Comparison of ENCODE assay signal across 23 mouse cellular contexts in genomic region chr16:16311319-16311718, GRCm38 (mm10). TPM values are rescaled to one million over a fixed set of nuclear protein-coding genes. Genes with fewer than 3 reads are reported as not detected.
DNase-seq lines count a peak whose midpoint lies in the region; ATAC-seq and TF ChIP-seq lines count a peak whose summit lies in the region.
"Had no signal": no experiment of that assay in that cellular context is flagged by ENCODE, and none has a peak within 500 bp of the region (broad histone marks: within the 10 kb centered on the region; RNA-seq: fewer than 3 reads in every experiment).

No protein-coding gene starts in this region.

- no peak for TF ChIP-seq CTCF in intestine, postnatal 0 days (IDR thresholded peaks at IDR 0.05; ENCODE audit: low read depth)

- H3K4me1 ChIP-seq in forebrain, embryonic 14.5 days (ENCODE audit: control insufficient read depth, insufficient read depth, low read length): no peaks in the 10 kb centered on the region
- no peaks in the 10 kb centered on the region for H3K4me1 ChIP-seq in forebrain, embryonic 16.5 days (replicated peaks; ENCODE audit: control insufficient read depth, insufficient read depth, low read length)
- no peaks in the 10 kb centered on the region for H3K4me1 ChIP-seq in intestine, embryonic 14.5 days (replicated peaks; ENCODE audit: control insufficient read depth, insufficient read depth, low read length)
- no peaks in the 10 kb centered on the region for H3K4me1 ChIP-seq in intestine, postnatal 0 days (replicated peaks; ENCODE audit: control insufficient read depth, insufficient read depth, low read length)
- H3K4me1 ChIP-seq in midbrain, embryonic 13.5 days (replicated peaks): no peaks in the 10 kb centered on the region
- H3K4me1 ChIP-seq in midbrain, embryonic 10.5 days: no peaks in the 10 kb centered on the region
- no peaks in the 10 kb centered on the region for H3K4me1 ChIP-seq in neural tube, embryonic 13.5 days (replicated peaks)
- H3K4me1 ChIP-seq in neural tube, embryonic 15.5 days: no peaks in the 10 kb centered on the region
- H3K4me1 ChIP-seq: embryonic facial prominence, embryonic 15.5 days; forebrain, embryonic 10.5 days; heart, embryonic 12.5 days; hindbrain, embryonic 10.5 days had no signal

- 0 out of 2 replicates have a peak, but pooled peaks have one; percentile 23 for ATAC-seq in forebrain, embryonic 14.5 days
- ATAC-seq in forebrain, embryonic 16.5 days: no peak; the same call in 1 of the 2 replicates
- ATAC-seq in intestine, embryonic 14.5 days (replicated peaks; ENCODE audit: low FRiP score, low TSS enrichment, low read depth): 0 out of 2 replicates have a peak, but pooled peaks have one; percentile 36
- ATAC-seq in intestine, postnatal 0 days: no peak
- ATAC-seq in midbrain, embryonic 13.5 days: peak; percentile 60; the same call in 1 of the 2 replicates
- peak; percentile 36; the same call in 1 of the 2 replicates for ATAC-seq in neural tube, embryonic 13.5 days (ENCODE audit: low read depth)
- ATAC-seq in neural tube, embryonic 15.5 days (ENCODE audit: low FRiP score): no peak
- ATAC-seq: CD4-positive, CD25-positive, alpha-beta regulatory T cell, adult 4 months had no signal

- H3K27me3 ChIP-seq in forebrain, embryonic 14.5 days (replicated peaks; ENCODE audit: control insufficient read depth, insufficient read depth, low read length): no peaks in the 10 kb centered on the region
- no peaks in the 10 kb centered on the region for H3K27me3 ChIP-seq in forebrain, embryonic 16.5 days (replicated peaks; ENCODE audit: control insufficient read depth, insufficient read depth, low read length)
- no peaks in the 10 kb centered on the region for H3K27me3 ChIP-seq in intestine, embryonic 14.5 days (replicated peaks; ENCODE audit: control insufficient read depth, insufficient read depth, low read length)
- H3K27me3 ChIP-seq in intestine, postnatal 0 days (replicated peaks; ENCODE audit: control insufficient read depth, insufficient read depth, low read length): no peaks in the 10 kb centered on the region
- no peaks in the 10 kb centered on the region for H3K27me3 ChIP-seq in midbrain, embryonic 13.5 days
- H3K27me3 ChIP-seq in midbrain, embryonic 10.5 days (ENCODE audit: low read depth, poor library complexity, severe bottlenecking): no peaks in the 10 kb centered on the region
- no peaks in the 10 kb centered on the region for H3K27me3 ChIP-seq in neural tube, embryonic 13.5 days
- H3K27me3 ChIP-seq in neural tube, embryonic 15.5 days (replicated peaks): no peaks in the 10 kb centered on the region
- H3K27me3 ChIP-seq: embryonic facial prominence, embryonic 15.5 days; heart, embryonic 12.5 days had no signal

- WGBS in forebrain, embryonic 14.5 days: 89% methylated on average over 5 of the region's 5 CpGs
- 84% methylated on average over 5 of the region's 5 CpGs for WGBS in forebrain, embryonic 16.5 days
- 80% methylated on average over 5 of the region's 5 CpGs for WGBS in intestine, embryonic 14.5 days
- WGBS in intestine, postnatal 0 days: 89% methylated on average over 5 of the region's 5 CpGs
- WGBS in midbrain, embryonic 13.5 days: 80% methylated on average over 5 of the region's 5 CpGs
- WGBS in midbrain, embryonic 10.5 days: 88% methylated on average over 5 of the region's 5 CpGs
- 89% methylated on average over 5 of the region's 5 CpGs for WGBS in neural tube, embryonic 13.5 days
- WGBS in neural tube, embryonic 15.5 days: 85% methylated on average over 5 of the region's 5 CpGs

- no peaks in the 10 kb centered on the region for H3K9me3 ChIP-seq in forebrain, embryonic 14.5 days (replicated peaks; ENCODE audit: control insufficient read depth, low read length)
- H3K9me3 ChIP-seq in forebrain, embryonic 16.5 days (ENCODE audit: control insufficient read depth, low read length): no peaks in the 10 kb centered on the region
- H3K9me3 ChIP-seq in intestine, embryonic 14.5 days (ENCODE audit: control insufficient read depth, low read length): no peaks in the 10 kb centered on the region
- H3K9me3 ChIP-seq in intestine, postnatal 0 days (ENCODE audit: control insufficient read depth): no peaks in the 10 kb centered on the region
- no peaks in the 10 kb centered on the region for H3K9me3 ChIP-seq in midbrain, embryonic 13.5 days
- H3K9me3 ChIP-seq in midbrain, embryonic 10.5 days (replicated peaks): no peaks in the 10 kb centered on the region
- no peaks in the 10 kb centered on the region for H3K9me3 ChIP-seq in neural tube, embryonic 13.5 days
- no peaks in the 10 kb centered on the region for H3K9me3 ChIP-seq in neural tube, embryonic 15.5 days (replicated peaks)
- H3K9me3 ChIP-seq: embryonic facial prominence, embryonic 15.5 days; forebrain, embryonic 10.5 days; G1E; heart, embryonic 12.5 days; hindbrain, embryonic 10.5 days had no signal

- peaks cover 62% of the 10 kb centered on the region for H3K36me3 ChIP-seq in forebrain, embryonic 14.5 days (ENCODE audit: control insufficient read depth, insufficient read depth, low read length)
- peaks cover 20% of the 10 kb centered on the region for H3K36me3 ChIP-seq in forebrain, embryonic 16.5 days (ENCODE audit: control insufficient read depth, insufficient read depth)
- peaks cover 80% of the 10 kb centered on the region for H3K36me3 ChIP-seq in intestine, embryonic 14.5 days (ENCODE audit: control insufficient read depth, insufficient read depth, low read length)
- peaks cover 42% of the 10 kb centered on the region for H3K36me3 ChIP-seq in intestine, postnatal 0 days (ENCODE audit: control insufficient read depth, insufficient read depth)
- H3K36me3 ChIP-seq in midbrain, embryonic 13.5 days: peaks cover 57% of the 10 kb centered on the region
- peaks cover 92% of the 10 kb centered on the region for H3K36me3 ChIP-seq in midbrain, embryonic 10.5 days
- H3K36me3 ChIP-seq in neural tube, embryonic 13.5 days: peaks cover 69% of the 10 kb centered on the region
- H3K36me3 ChIP-seq in neural tube, embryonic 15.5 days: peaks cover 53% of the 10 kb centered on the region

- no peak overlapping the region for H3K9ac ChIP-seq in forebrain, embryonic 14.5 days (ENCODE audit: low read length)
- no peak overlapping the region for H3K9ac ChIP-seq in forebrain, embryonic 16.5 days (replicated peaks; ENCODE audit: low read depth, low read length)
- H3K9ac ChIP-seq in intestine, embryonic 14.5 days (ENCODE audit: low read length): no peak overlapping the region
- no peak overlapping the region for H3K9ac ChIP-seq in intestine, postnatal 0 days (ENCODE audit: low read depth, low read length)
- no peak overlapping the region for H3K9ac ChIP-seq in midbrain, embryonic 13.5 days (replicated peaks)
- H3K9ac ChIP-seq in neural tube, embryonic 13.5 days: no peak overlapping the region
- H3K9ac ChIP-seq in neural tube, embryonic 15.5 days (replicated peaks): no peak overlapping the region
- H3K9ac ChIP-seq: embryonic facial prominence, embryonic 15.5 days; heart, embryonic 12.5 days had no signal

- H3K4me3 ChIP-seq in forebrain, embryonic 14.5 days (ENCODE audit: low read depth, low read length): no peak overlapping the region
- H3K4me3 ChIP-seq in forebrain, embryonic 16.5 days (replicated peaks; ENCODE audit: low read length): no peak overlapping the region
- no peak overlapping the region for H3K4me3 ChIP-seq in intestine, embryonic 14.5 days (ENCODE audit: low read depth, low read length)
- H3K4me3 ChIP-seq in intestine, postnatal 0 days (ENCODE audit: low read depth, low read length): no peak overlapping the region
- H3K4me3 ChIP-seq in midbrain, embryonic 13.5 days (replicated peaks): no peak overlapping the region
- no peak overlapping the region for H3K4me3 ChIP-seq in midbrain, embryonic 10.5 days
- H3K4me3 ChIP-seq in neural tube, embryonic 13.5 days: no peak overlapping the region
- no peak overlapping the region for H3K4me3 ChIP-seq in neural tube, embryonic 15.5 days (replicated peaks)
- H3K4me3 ChIP-seq: embryonic facial prominence, embryonic 15.5 days; erythroblast, embryonic 14.5 days; forebrain, embryonic 10.5 days; gastrocnemius, adult 2 months; heart, embryonic 12.5 days; hindbrain, embryonic 10.5 days had no signal

- no peak overlapping the region for H3K27ac ChIP-seq in forebrain, embryonic 14.5 days (ENCODE audit: low read depth, low read length)
- no peak overlapping the region for H3K27ac ChIP-seq in forebrain, embryonic 16.5 days (ENCODE audit: low read length)
- no peak overlapping the region for H3K27ac ChIP-seq in intestine, embryonic 14.5 days (ENCODE audit: low read depth)
- H3K27ac ChIP-seq in intestine, postnatal 0 days (ENCODE audit: low read depth, low read length): no peak overlapping the region
- no peak overlapping the region for H3K27ac ChIP-seq in midbrain, embryonic 13.5 days
- H3K27ac ChIP-seq in midbrain, embryonic 10.5 days (replicated peaks): no peak overlapping the region
- H3K27ac ChIP-seq in neural tube, embryonic 13.5 days (replicated peaks): no peak overlapping the region
- H3K27ac ChIP-seq in neural tube, embryonic 15.5 days (replicated peaks): no peak overlapping the region
- H3K27ac ChIP-seq: embryonic facial prominence, embryonic 15.5 days; forebrain, embryonic 10.5 days; gastrocnemius, adult 2 months; hindbrain, embryonic 10.5 days had no signal

- DNase-seq in forebrain, embryonic 14.5 days (ENCODE audit: low spot score): no peak
- DNase-seq in intestine, embryonic 14.5 days (ENCODE audit: low spot score): no peak
- no peak for DNase-seq in midbrain, embryonic 10.5 days (ENCODE audit: low spot score)
- DNase-seq: adrenal gland, adult 8-10 months; B cell, adult 2 months; cerebellum, adult 11 months; cerebellum, adult 8-10 months; cerebellum, postnatal 14 days; embryo, embryonic 11 days; gastrocnemius, adult 2 months; gastrocnemius, postnatal 25 days had no signal

- H3K4me2 ChIP-seq in forebrain, embryonic 14.5 days (ENCODE audit: low read length): no peak overlapping the region
- no peak overlapping the region for H3K4me2 ChIP-seq in forebrain, embryonic 16.5 days (ENCODE audit: low read length)
- no peak overlapping the region for H3K4me2 ChIP-seq in intestine, embryonic 14.5 days (ENCODE audit: low read length)
- H3K4me2 ChIP-seq in intestine, postnatal 0 days (replicated peaks; ENCODE audit: low read depth): no peak overlapping the region
- H3K4me2 ChIP-seq in midbrain, embryonic 13.5 days (replicated peaks): no peak overlapping the region
- H3K4me2 ChIP-seq in neural tube, embryonic 13.5 days: no peak overlapping the region
- H3K4me2 ChIP-seq in neural tube, embryonic 15.5 days: no peak overlapping the region
- H3K4me2 ChIP-seq: embryonic facial prominence, embryonic 15.5 days; heart, embryonic 12.5 days had no signal

RNA-seq across cellular contexts. Expression of gene Yars2, which starts 8.6 kb away (rescaled TPM):
- 24.8 and 27.2 TPM in 2 replicates for polyA plus RNA-seq in forebrain, embryonic 14.5 days (2014; fragmentation: Nextera tagmentation; extraction: Ambion mirVana)
- 26.2 and 27.1 TPM in 2 replicates for polyA plus RNA-seq in forebrain, embryonic 16.5 days (2015; fragmentation: Nextera tagmentation; extraction: Ambion mirVana)
- 49.5 and 51.0 TPM in 2 replicates for polyA plus RNA-seq in intestine, embryonic 14.5 days (2014; fragmentation: Nextera tagmentation; extraction: Ambion mirVana)
- polyA plus RNA-seq in intestine, postnatal 0 days (2015; fragmentation: Nextera tagmentation; extraction: Ambion mirVana): 15.4 and 18.3 TPM in 2 replicates
- polyA plus RNA-seq in midbrain, embryonic 13.5 days (2015; fragmentation: Nextera tagmentation; extraction: Ambion mirVana): 26.5 and 26.8 TPM in 2 replicates
- polyA plus RNA-seq in midbrain, embryonic 10.5 days (2016; fragmentation: Nextera tagmentation; extraction: Ambion mirVana): 41.1 and 46.1 TPM in 2 replicates
- polyA plus RNA-seq in neural tube, embryonic 13.5 days (2015; fragmentation: Nextera tagmentation; extraction: Ambion mirVana): 25.1 and 30.5 TPM in 2 replicates
- polyA plus RNA-seq in neural tube, embryonic 15.5 days (2015; fragmentation: Nextera tagmentation; extraction: Ambion mirVana): 32.6 and 35.4 TPM in 2 replicates

RNA-seq across cellular contexts. Expression of gene Dnm1l, which starts 47.4 kb away (rescaled TPM):
- polyA plus RNA-seq in forebrain, embryonic 14.5 days (2014; fragmentation: Nextera tagmentation; extraction: Ambion mirVana): 75.9 and 86.7 TPM in 2 replicates
- polyA plus RNA-seq in forebrain, embryonic 16.5 days (2015; fragmentation: Nextera tagmentation; extraction: Ambion mirVana): 101 and 102 TPM in 2 replicates
- polyA plus RNA-seq in intestine, embryonic 14.5 days (2014; fragmentation: Nextera tagmentation; extraction: Ambion mirVana): 61.6 and 64.6 TPM in 2 replicates
- polyA plus RNA-seq in intestine, postnatal 0 days (2015; fragmentation: Nextera tagmentation; extraction: Ambion mirVana): 43.5 and 45.6 TPM in 2 replicates
- polyA plus RNA-seq in midbrain, embryonic 13.5 days (2015; fragmentation: Nextera tagmentation; extraction: Ambion mirVana): 86.7 and 100 TPM in 2 replicates
- polyA plus RNA-seq in midbrain, embryonic 10.5 days (2016; fragmentation: Nextera tagmentation; extraction: Ambion mirVana): 57.1 and 61.9 TPM in 2 replicates
- 87.7 and 90.0 TPM in 2 replicates for polyA plus RNA-seq in neural tube, embryonic 13.5 days (2015; fragmentation: Nextera tagmentation; extraction: Ambion mirVana)
- polyA plus RNA-seq in neural tube, embryonic 15.5 days (2015; fragmentation: Nextera tagmentation; extraction: Ambion mirVana): 94.5 and 107 TPM in 2 replicates

Comparison
In these comparisons a context has a peak if more than half of its experiments do, and no peak if none do; other contexts are left out.
1. ATAC-seq: peak in forebrain, embryonic 14.5 days (single experiment), intestine, embryonic 14.5 days (single experiment), midbrain, embryonic 13.5 days (single experiment) and neural tube, embryonic 13.5 days (single experiment); none in forebrain, embryonic 16.5 days (single experiment), intestine, postnatal 0 days (single experiment) and neural tube, embryonic 15.5 days (single experiment).